Mouse (Mus musculus) stomach, embryonic 15.5 days (tissue): ENCODE measurements around the gene Zfp385c. TPM values are rescaled to one million over a fixed set of nuclear protein-coding genes. Genes with fewer than 3 reads are reported as not detected.
"Not testable (repeated sequence)": the region's sequence is repeated elsewhere in the genome, so short reads cannot be mapped to it uniquely, and the experiment has no call there.

Source experiments
- ATAC-seq: fragments of 200-750 bp; cut with Nextera tagmentation; 2 replicates; pipeline ENCODE4 v1.8.0; 2017; ENCODE audit warnings: low read depth, moderate number of reproducible peaks, moderate TSS enrichment; ENCODE audit not compliant: insufficient read depth, low FRiP score
- H3K27ac ChIP-seq: fragments of 300-500 bp; sonication (generic); 2 replicates; pipeline ENCODE4 v1.5.1; 2015; ENCODE audit warnings: mild to moderate bottlenecking, inconsistent platforms
- H3K27me3 ChIP-seq: fragments of 300-500 bp; sonication (generic); replicated peaks from 2 replicates; pipeline ENCODE4 v1.6.1; 2015; ENCODE audit warnings: inconsistent platforms
- H3K36me3 ChIP-seq: fragments of 300-500 bp; sonication (generic); 2 replicates; pipeline ENCODE4 v1.6.1; 2015; ENCODE audit warnings: inconsistent platforms
- H3K4me1 ChIP-seq: fragments of 300-500 bp; sonication (generic); 2 replicates; pipeline ENCODE4 v1.6.1; 2015; ENCODE audit warnings: inconsistent platforms
- H3K4me2 ChIP-seq: fragments of 300-500 bp; sonication (generic); 2 replicates; pipeline ENCODE4 v1.6.1; 2015; ENCODE audit warnings: mild to moderate bottlenecking, inconsistent platforms
- H3K4me3 ChIP-seq: fragments of 300-500 bp; sonication (generic); replicated peaks from 2 replicates; pipeline ENCODE4 v1.5.1; 2015; ENCODE audit warnings: inconsistent platforms
- H3K9ac ChIP-seq: fragments of 300-500 bp; sonication (generic); 2 replicates; pipeline ENCODE4 v1.6.1; 2015; ENCODE audit warnings: inconsistent platforms
- H3K9me3 ChIP-seq: fragments of 300-500 bp; sonication (generic); 2 replicates; pipeline ENCODE4 v1.6.1; 2016; ENCODE audit warnings: inconsistent platforms
- WGBS: fragments of 180-500 bp; shearing (Covaris S2); methylation state at CpG from one replicate; pipeline ENCODE4 v1.1.7; 2015; 5-methylcytosine and 5-hydroxymethylcytosine counted together
- polyA plus RNA-seq: library from polyadenylated mRNA; unstranded; fragments of >200 nt; fragmentation: Nextera tagmentation; extraction: Ambion mirVana; gene quantifications from 2 replicates; pipeline ENCODE4 v1.2.1, GENCODE M21; 2015

The Zfp385c gene
- polyA plus RNA-seq, 1 experiment from 2014 or later, result 0.06 TPM

DNA sequence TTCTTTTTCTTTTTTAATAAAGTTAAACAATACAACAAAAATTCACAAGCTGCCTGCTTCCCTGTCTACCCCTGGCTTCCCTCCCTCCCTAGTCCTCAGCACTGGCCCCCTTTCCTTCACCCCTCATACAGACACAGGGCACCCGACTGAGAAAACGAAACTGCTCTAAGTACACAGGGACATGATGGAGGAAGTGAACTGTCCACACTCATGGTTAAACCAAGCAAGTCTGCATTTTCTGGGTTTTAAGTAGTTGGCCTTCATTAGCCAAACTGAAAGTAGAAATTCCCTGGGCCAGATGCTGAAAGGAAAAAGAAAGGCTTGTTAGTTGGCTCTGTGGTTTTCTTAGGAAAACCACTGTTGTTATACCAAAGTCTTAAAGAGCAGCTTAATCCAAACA is 109.4 kb downstream of the Zfp385c start:
- no peaks in the 10 kb centered on the region for H3K9me3 ChIP-seq
- no peak overlapping the region for H3K27ac ChIP-seq
- no peaks in the 10 kb centered on the region for H3K27me3 ChIP-seq
- no peak overlapping the region for H3K4me2 ChIP-seq
- WGBS, result 91% methylated on average over 2 of the region's 2 CpGs
- no peak for ATAC-seq
- H3K4me1 ChIP-seq, result no peaks in the 10 kb centered on the region
- H3K9ac ChIP-seq, result no peak overlapping the region
- peaks cover 64% of the 10 kb centered on the region for H3K36me3 ChIP-seq
- no peak overlapping the region for H3K4me3 ChIP-seq

DNA sequence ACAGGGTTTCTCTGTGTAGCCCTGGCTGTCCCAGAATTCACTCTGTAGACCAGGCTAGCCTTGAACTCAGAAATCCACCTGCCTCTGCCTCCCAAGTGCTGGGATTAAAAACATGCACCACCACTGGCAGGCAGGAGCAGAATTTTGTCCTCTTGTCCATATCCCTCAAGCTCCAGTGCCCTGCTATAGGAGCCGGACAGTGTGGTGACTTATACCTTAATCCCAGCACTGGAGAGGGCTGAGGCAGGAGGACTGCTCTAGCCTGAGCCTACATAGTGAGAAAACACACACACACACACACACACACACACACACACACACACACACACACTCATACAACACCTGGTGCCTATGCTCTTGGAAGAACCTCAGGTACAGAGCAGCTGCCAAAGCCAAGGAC is 109.8 kb downstream of the Zfp385c start:
- not testable (repeated sequence) for H3K27me3 ChIP-seq, H3K4me1 ChIP-seq, H3K27ac ChIP-seq, ATAC-seq, H3K4me2 ChIP-seq, H3K4me3 ChIP-seq, H3K9me3 ChIP-seq, H3K9ac ChIP-seq
- WGBS, result 87% methylated on average over 1 of the region's 1 CpGs
- H3K36me3 ChIP-seq, result peaks cover 61% of the 10 kb centered on the region

DNA sequence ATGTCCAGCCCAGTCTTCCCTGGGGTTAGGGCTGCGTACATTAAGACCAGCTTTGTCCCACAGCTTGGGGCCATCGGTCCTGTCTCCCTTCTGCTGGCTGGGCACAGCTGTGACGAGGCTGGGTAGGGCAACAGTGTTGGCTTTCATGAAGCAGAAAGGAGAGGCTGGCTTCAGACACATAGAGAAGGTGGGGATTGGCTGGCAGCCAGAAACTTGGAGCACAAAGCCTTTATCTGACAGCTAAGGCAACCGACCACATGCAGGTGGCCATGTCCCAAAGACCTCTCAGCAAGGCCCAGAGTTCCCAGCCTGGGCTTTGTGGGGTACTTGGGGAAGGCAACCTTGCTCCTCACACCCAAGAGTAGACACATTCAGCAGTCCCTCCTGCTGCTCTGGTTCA is 110.5 kb downstream of the Zfp385c start:
- Histone ChIP-seq H3K9me3 (no peaks in the 10 kb centered on the region), H3K4me2 (no peak overlapping the region), H3K27me3 (no peaks in the 10 kb centered on the region), H3K36me3 (peaks cover 60% of the 10 kb centered on the region), H3K4me1 (no peaks in the 10 kb centered on the region), H3K9ac (no peak overlapping the region), H3K27ac (no peak overlapping the region), H3K4me3 (no peak overlapping the region)
- ATAC-seq, result peak; percentile 81
- 56% methylated on average over 4 of the region's 4 CpGs for WGBS

- no peak overlapping the region for H3K27ac ChIP-seq
- no peak for ATAC-seq
- no peak overlapping the region for H3K4me3 ChIP-seq
- H3K9me3 ChIP-seq, result no peaks in the 10 kb centered on the region
- WGBS, result 92% methylated on average over 13 of the region's 13 CpGs
- H3K27me3 ChIP-seq, result no peaks in the 10 kb centered on the region
- H3K36me3 ChIP-seq, result peaks cover 46% of the 10 kb centered on the region
- H3K9ac ChIP-seq, result no peak overlapping the region
- H3K4me1 ChIP-seq, result peaks cover 9% of the 10 kb centered on the region
- H3K4me2 ChIP-seq, result no peak overlapping the region
Observed at GRCm38 (mm10) chr11:100580275-100580674, 112.0 kb downstream of the Zfp385c start.

GRCm38 (mm10) chr11:100579116-100579799 is 113.0 kb downstream of the Zfp385c start:
- Histone ChIP-seq H3K9me3 (no peaks in the 10 kb centered on the region), H3K9ac (no peak overlapping the region), H3K27me3 (no peaks in the 10 kb centered on the region), H3K4me1 (peaks cover 13% of the 10 kb centered on the region), H3K4me3 (no peak overlapping the region), H3K4me2 (no peak overlapping the region), H3K36me3 (peaks cover 37% of the 10 kb centered on the region), H3K27ac (no peak overlapping the region)
- WGBS, result 92% methylated on average over 9 of the region's 9 CpGs
- no peak for ATAC-seq

DNA sequence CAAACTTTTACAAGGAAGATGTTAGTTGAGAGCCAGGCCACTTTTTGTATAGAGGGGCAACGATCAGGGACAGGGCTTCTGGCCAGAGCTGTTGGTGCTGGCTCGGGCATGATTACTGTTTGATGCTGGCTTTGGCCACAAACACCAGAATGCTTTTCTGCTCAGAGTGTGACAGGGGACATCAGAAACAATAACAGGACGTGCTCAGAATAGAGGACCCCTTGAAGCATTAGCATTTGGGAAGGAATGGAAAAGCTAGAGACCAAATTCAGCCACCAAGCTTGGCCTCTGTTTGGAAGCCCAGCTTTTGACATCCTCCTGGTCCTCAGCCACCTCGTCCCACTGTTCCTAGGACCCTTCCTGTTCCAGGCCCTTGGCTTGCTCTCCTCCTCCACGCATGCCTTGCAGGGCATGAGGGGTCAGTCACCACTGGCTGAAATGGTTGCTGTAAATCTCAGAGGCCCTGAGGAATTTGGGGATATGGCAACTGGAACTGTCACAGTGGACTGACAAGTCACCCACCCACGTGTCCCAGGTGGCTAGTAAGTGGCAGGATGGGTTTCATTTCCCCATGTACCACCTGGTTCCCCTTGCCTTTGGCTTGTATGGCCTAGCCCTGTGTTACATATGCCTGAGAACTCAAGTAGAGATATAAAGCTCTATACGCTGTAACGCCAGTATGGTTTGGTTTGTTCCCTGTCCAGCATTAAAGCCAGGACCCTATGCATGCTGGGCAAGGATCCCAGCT is 114.2 kb downstream of the Zfp385c start:
- ATAC-seq, result no peak
- Histone ChIP-seq H3K4me1 (peaks cover 13% of the 10 kb centered on the region), H3K27ac (no peak overlapping the region), H3K9ac (no peak overlapping the region), H3K4me2 (no peak overlapping the region), H3K4me3 (no peak overlapping the region), H3K27me3 (no peaks in the 10 kb centered on the region), H3K36me3 (peaks cover 25% of the 10 kb centered on the region), H3K9me3 (no peaks in the 10 kb centered on the region)
- WGBS, result 77% methylated on average over 8 of the region's 8 CpGs

Other genes with a start within 250 kb of the Zfp385c start
- gene Klhl11, start 219.7 kb downstream of the Zfp385c start, polyA plus RNA-seq, result 7.4 and 8.1 TPM in 2 replicates
- 153 and 180 TPM in 2 replicates for gene Acly, start 164.5 kb downstream of the Zfp385c start, polyA plus RNA-seq
- gene Ttc25, start 146.8 kb downstream of the Zfp385c start, polyA plus RNA-seq, result 0.24 and 0.37 TPM in 2 replicates
- gene Cnp, start 117.6 kb downstream of the Zfp385c start, polyA plus RNA-seq, result 35.3 and 42.7 TPM in 2 replicates
- gene Nkiras2, start 73.2 kb downstream of the Zfp385c start, polyA plus RNA-seq, result 57.3 and 57.6 TPM in 2 replicates
- 213 and 214 TPM in 2 replicates for gene Dnajc7, start 72.3 kb downstream of the Zfp385c start, polyA plus RNA-seq
- gene Dhx58, start 11.8 kb upstream of the Zfp385c start, polyA plus RNA-seq, result 2.8 and 4.0 TPM in 2 replicates
- 47.3 and 50.6 TPM in 2 replicates for gene Kat2a, start 20.0 kb upstream of the Zfp385c start, polyA plus RNA-seq
- not detected in 2 replicates for gene Hspb9, start 21.4 kb upstream of the Zfp385c start, polyA plus RNA-seq
- gene Rab5c, start 45.8 kb upstream of the Zfp385c start, polyA plus RNA-seq, result 24.5 and 25.5 TPM in 2 replicates
- 0.24 and 0.27 TPM in 2 replicates for gene Kcnh4, start 67.5 kb upstream of the Zfp385c start, polyA plus RNA-seq
- not detected in 2 replicates for gene Hcrt, start 70.5 kb upstream of the Zfp385c start, polyA plus RNA-seq
- 5.5 and 7.3 TPM in 2 replicates for gene Ghdc, start 78.5 kb upstream of the Zfp385c start, polyA plus RNA-seq
- 26.6 and 27.5 TPM in 2 replicates for gene Stat5b, start 158.3 kb upstream of the Zfp385c start, polyA plus RNA-seq
- 8.5 and 9.5 TPM in 2 replicates for gene Stat5a, start 166.9 kb upstream of the Zfp385c start, polyA plus RNA-seq
- gene Stat3, start 247.1 kb upstream of the Zfp385c start, polyA plus RNA-seq, result 44.5 and 46.5 TPM in 2 replicates